Mouse (Mus musculus): ENCODE data around the gene Hcn1.

GRCm38 (mm10) chr13:117744451-117744850 is 142.3 kb downstream of the Hcn1 start:
- TF ChIP-seq CTCF (IDR thresholded peaks at IDR 0.05; ENCODE audit: insufficient read depth, low read depth, low read length) (no peak), POLR2A (IDR thresholded peaks at IDR 0.05; ENCODE audit: insufficient read depth, low read depth, low read length) (no peak)
